Mouse (Mus musculus) retina, postnatal 7 days (tissue): ENCODE results near the gene Brwd1.
A peak's percentile ranks its signal among the peaks of the same experiment; 100 is the strongest.
"Not testable (repeated sequence)": the region's sequence is repeated elsewhere in the genome, so short reads cannot be mapped to it uniquely, and the experiment has no call there.

Source experiments
- DNase-seq: peaks from one replicate; pipeline ENCODE4 v3.0.0-alpha.2; 2012; ENCODE audit warnings: low read depth, low spot score

Gene Brwd1

GRCm38 (mm10) chr16:96081331-96081730, 995 bp downstream of the Brwd1 start:
- DNase-seq: peak; percentile 83

GRCm38 (mm10) chr16:96080524-96080923, 1.8 kb downstream of the Brwd1 start:
- DNase-seq: no peak

- DNase-seq: no peak
These were observed 14.0 kb downstream of the Brwd1 start for GRCm38 (mm10) chr16:96068364-96068763.

GRCm38 (mm10) chr16:96066174-96066573, 16.2 kb downstream of the Brwd1 start:
- no peak for DNase-seq

- no peak for DNase-seq
These were observed 17.7 kb downstream of the Brwd1 start for GRCm38 (mm10) chr16:96064649-96065048.

- DNase-seq: peak; percentile 25
These were observed 38.2 kb downstream of the Brwd1 start for GRCm38 (mm10) chr16:96044096-96044495.

GRCm38 (mm10) chr16:96040691-96041090, 41.6 kb downstream of the Brwd1 start:
- DNase-seq: no peak

- no peak for DNase-seq
These were observed 42.8 kb downstream of the Brwd1 start for GRCm38 (mm10) chr16:96039538-96039937.

GRCm38 (mm10) chr16:96034473-96034872, 47.9 kb downstream of the Brwd1 start:
- no peak for DNase-seq

GRCm38 (mm10) chr16:96032368-96033043, 49.8 kb downstream of the Brwd1 start:
- no peak for DNase-seq

- peak; percentile 13 for DNase-seq
These were observed 51.7 kb downstream of the Brwd1 start for GRCm38 (mm10) chr16:96030476-96031102.

- DNase-seq: no peak
These were observed 56.1 kb downstream of the Brwd1 start for GRCm38 (mm10) chr16:96026256-96026655.

GRCm38 (mm10) chr16:96025244-96025643, 57.1 kb downstream of the Brwd1 start:
- no peak for DNase-seq

GRCm38 (mm10) chr16:96021045-96021444, 61.3 kb downstream of the Brwd1 start:
- no peak for DNase-seq

- not testable (repeated sequence) for DNase-seq
These were observed 73.2 kb downstream of the Brwd1 start for GRCm38 (mm10) chr16:96009124-96009523.

GRCm38 (mm10) chr16:96004278-96004677, 78.0 kb downstream of the Brwd1 start:
- not testable (repeated sequence) for DNase-seq

GRCm38 (mm10) chr16:95999291-95999690, 83.0 kb downstream of the Brwd1 start:
- DNase-seq: no peak

- no peak for DNase-seq
These were observed 86.2 kb downstream of the Brwd1 start for GRCm38 (mm10) chr16:95996156-95996555.

- DNase-seq: not testable (repeated sequence)
These were observed 87.8 kb downstream of the Brwd1 start for GRCm38 (mm10) chr16:95994576-95994975.

- DNase-seq: no peak
These were observed 89.7 kb downstream of the Brwd1 start for GRCm38 (mm10) chr16:95992596-95992995.

- DNase-seq: no peak
These were observed 91.0 kb downstream of the Brwd1 start for GRCm38 (mm10) chr16:95991122-95991900.

- peak; percentile 95 for DNase-seq
These were observed 91.7 kb downstream of the Brwd1 start, which contains the start of gene Psmg1 for GRCm38 (mm10) chr16:95990462-95991121. TSS of gene Psmg1 (minus strand) at chr16:95990960.
